Mouse (Mus musculus) myocyte (in vitro differentiated cells): ENCODE results near the gene Hnrnpf. TPM values are rescaled to one million over a fixed set of nuclear protein-coding genes. Genes with fewer than 3 reads are reported as not detected.
"Not testable (repeated sequence)": the region's sequence is repeated elsewhere in the genome, so short reads cannot be mapped to it uniquely, and the experiment has no call there.

ENCODE experiments used
- H3K27me3 ChIP-seq: one replicate; pipeline ENCODE4 v1.6.1; 2011; ENCODE audit not compliant: control insufficient read depth, insufficient read depth, insufficient read length
- H3K36me3 ChIP-seq: one replicate; pipeline ENCODE4 v1.6.1; 2011; ENCODE audit not compliant: control insufficient read depth, insufficient read depth
- H3K4me2 ChIP-seq: one replicate; pipeline ENCODE4 v1.6.1; 2011; ENCODE audit warnings: low read depth, control low read depth
- H3K4me3 ChIP-seq: one replicate; pipeline ENCODE4 v1.5.1; 2011; ENCODE audit warnings: mild to moderate bottlenecking, control low read depth, moderate library complexity
- H3K79me2 ChIP-seq: one replicate; pipeline ENCODE4 v1.6.1; 2011; ENCODE audit not compliant: control insufficient read depth, insufficient read depth
- H3ac ChIP-seq: one replicate; pipeline ENCODE4 v1.6.1; 2011; ENCODE audit not compliant: control insufficient read depth, insufficient read length
- CEBPB ChIP-seq: IDR thresholded peaks from 2 replicates; pipeline ENCODE4 v1.6.1; 2011; ENCODE audit warnings: mild to moderate bottlenecking, moderate library complexity; ENCODE audit not compliant: poor library complexity, insufficient read depth, severe bottlenecking
- E2F4 ChIP-seq: IDR thresholded peaks from one replicate; pipeline ENCODE4 v1.6.1; 2011; ENCODE audit warnings: mild to moderate bottlenecking, control low read depth, moderate library complexity; ENCODE audit not compliant: insufficient read depth
- MAX ChIP-seq: IDR thresholded peaks from one replicate; pipeline ENCODE4 v1.6.1; 2011; ENCODE audit warnings: low read depth, mild to moderate bottlenecking, control low read depth
- MYOD1 ChIP-seq, 3 experiments: IDR thresholded peaks; one replicate each; pipeline ENCODE4 v1.6.1; 2011; ENCODE audit warnings: control low read depth in 2 of 3, low read depth in 2 of 3, mild to moderate bottlenecking in 2 of 3, moderate library complexity in 1 of 3; ENCODE audit not compliant: insufficient read length in 2 of 3, control insufficient read depth in 1 of 3
- MYOG ChIP-seq, 3 experiments: IDR thresholded peaks; one replicate each; pipeline ENCODE4 v1.6.1; 2011; ENCODE audit warnings: control low read depth in 2 of 3, low read depth in 2 of 3, mild to moderate bottlenecking in 2 of 3; ENCODE audit not compliant: insufficient read length in 2 of 3, control insufficient read depth in 1 of 3, insufficient read depth in 1 of 3
- POLR2A ChIP-seq: IDR thresholded peaks from one replicate; pipeline ENCODE4 v1.6.1; 2011; ENCODE audit warnings: low read depth, mild to moderate bottlenecking, control low read depth, moderate library complexity; ENCODE audit not compliant: insufficient read length
- POLR2AphosphoS2 ChIP-seq: IDR thresholded peaks from one replicate; pipeline ENCODE4 v1.6.1; 2011; ENCODE audit warnings: low read depth, control low read depth; ENCODE audit not compliant: insufficient read length
- REST ChIP-seq: IDR thresholded peaks from one replicate; pipeline ENCODE4 v1.6.1; 2011; ENCODE audit warnings: mild to moderate bottlenecking, control low read depth, moderate library complexity; ENCODE audit not compliant: insufficient read depth, insufficient read length
- SRF ChIP-seq: IDR thresholded peaks from one replicate; pipeline ENCODE4 v1.6.1; 2011; ENCODE audit warnings: low read depth; ENCODE audit not compliant: control insufficient read depth, insufficient read length
- TCF12 ChIP-seq: IDR thresholded peaks from one replicate; pipeline ENCODE4 v1.6.1; 2011; ENCODE audit warnings: mild to moderate bottlenecking, control low read depth; ENCODE audit not compliant: poor library complexity, insufficient read depth, severe bottlenecking
- TCF3 ChIP-seq: IDR thresholded peaks from one replicate; pipeline ENCODE4 v1.6.1; 2011; ENCODE audit warnings: low read depth, control low read depth; ENCODE audit not compliant: insufficient read length
- USF1 ChIP-seq: IDR thresholded peaks from one replicate; pipeline ENCODE4 v1.6.1; 2011; ENCODE audit warnings: low read depth, mild to moderate bottlenecking, control low read depth, moderate library complexity
- polyA plus RNA-seq: library from polyadenylated mRNA; unstranded; fragments of >200 nt; fragmentation: generic; extraction: Trizol; gene quantifications from one replicate; pipeline ENCODE4 v1.2.1, GENCODE M21; 2012; ENCODE audit warnings: missing spikeins

Gene Hnrnpf
- polyA plus RNA-seq, 1 experiment = 186 TPM

DNA sequence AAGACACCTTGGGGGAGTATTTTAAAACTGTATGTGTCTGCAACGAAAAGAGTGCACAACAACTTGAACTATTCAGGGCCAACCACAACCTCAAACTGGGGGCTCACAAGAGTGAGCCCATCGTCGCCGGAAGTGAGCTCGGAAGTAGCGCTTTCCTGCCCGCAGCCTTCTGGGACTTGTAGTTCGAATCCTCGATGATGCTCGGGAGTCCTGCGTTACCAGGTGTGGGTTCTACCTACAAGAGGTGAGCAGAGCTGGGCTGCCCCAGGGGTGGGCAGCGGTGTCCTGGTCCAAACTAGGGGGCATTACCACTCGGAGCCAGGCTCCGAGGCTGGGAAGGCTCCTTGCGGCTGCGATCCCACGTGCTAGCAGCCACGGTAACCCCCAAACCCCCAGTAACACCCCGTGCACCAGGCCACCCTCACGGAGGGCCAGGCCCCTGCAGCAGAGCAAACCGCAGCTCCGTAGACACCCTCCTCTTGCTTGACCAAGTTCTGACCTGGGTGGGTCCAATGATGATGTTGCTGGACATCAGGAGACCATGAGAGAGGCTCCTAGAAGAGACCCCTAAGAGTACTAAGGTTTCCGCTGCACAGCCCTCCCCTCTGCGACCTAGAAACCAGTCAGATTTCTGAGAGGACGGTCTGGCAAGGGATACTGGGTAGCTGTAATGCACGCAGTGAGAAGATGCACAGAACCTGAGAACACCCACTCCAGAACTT is 37.1 kb upstream of the Hnrnpf start:
- Histone ChIP-seq H3K79me2 (no peaks in the 10 kb centered on the region), H3K27me3 (no peaks in the 10 kb centered on the region), H3K4me3 (peak overlapping the region; percentile 41), H3K4me2 (peak overlapping the region; percentile 88), H3ac (no peak overlapping the region), H3K36me3 (no peaks in the 10 kb centered on the region)
- no peak for TF ChIP-seq MYOD1 (IDR thresholded peaks at IDR 0.05; ENCODE audit: control insufficient read depth in 1 of 3, insufficient read length in 2 of 3, low read depth in 2 of 3)
- no peak for TF ChIP-seq MYOG (IDR thresholded peaks at IDR 0.05; ENCODE audit: control insufficient read depth in 1 of 3, insufficient read depth in 1 of 3, insufficient read length in 2 of 3, low read depth in 2 of 3)
- no peak for TF ChIP-seq MAX
- no peak for TF ChIP-seq E2F4
- TF ChIP-seq POLR2AphosphoS2 = no peak
- TF ChIP-seq CEBPB = no peak
- TF ChIP-seq TCF12 = no peak
- no peak for TF ChIP-seq TCF3
- TF ChIP-seq USF1 = no peak
- no peak for TF ChIP-seq REST
- no peak for TF ChIP-seq POLR2A
- no peak for TF ChIP-seq SRF

DNA sequence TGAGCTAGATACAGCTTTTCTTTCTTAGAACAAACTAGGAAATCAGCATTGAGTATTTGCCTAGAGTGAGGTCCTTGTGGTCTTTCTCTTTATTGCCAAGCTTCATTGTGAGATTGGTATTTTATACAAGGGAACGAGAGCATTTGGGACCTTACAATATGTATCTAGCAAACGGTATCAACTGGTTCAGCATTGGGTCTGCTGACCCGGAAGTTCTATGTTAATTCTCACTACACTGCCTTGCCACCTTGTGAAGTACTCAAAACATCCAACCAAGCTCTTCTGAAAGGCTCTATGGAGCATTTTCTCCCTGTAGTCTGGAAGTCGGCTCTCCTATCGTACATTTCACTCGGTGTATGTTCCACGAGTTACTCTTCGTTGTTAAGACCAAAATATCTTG is 36.4 kb upstream of the Hnrnpf start:
- TF ChIP-seq CEBPB (no peak), TCF12 (no peak), POLR2AphosphoS2 (no peak), MYOG (IDR thresholded peaks at IDR 0.05; ENCODE audit: control insufficient read depth in 1 of 3, insufficient read depth in 1 of 3, insufficient read length in 2 of 3, low read depth in 2 of 3) (no peak), REST (no peak), MAX (no peak)
- Histone ChIP-seq H3ac (no peak overlapping the region), H3K4me3 (peak overlapping the region; percentile 41), H3K79me2 (no peaks in the 10 kb centered on the region), H3K36me3 (no peaks in the 10 kb centered on the region), H3K4me2 (peak overlapping the region; percentile 88), H3K27me3 (no peaks in the 10 kb centered on the region)

DNA sequence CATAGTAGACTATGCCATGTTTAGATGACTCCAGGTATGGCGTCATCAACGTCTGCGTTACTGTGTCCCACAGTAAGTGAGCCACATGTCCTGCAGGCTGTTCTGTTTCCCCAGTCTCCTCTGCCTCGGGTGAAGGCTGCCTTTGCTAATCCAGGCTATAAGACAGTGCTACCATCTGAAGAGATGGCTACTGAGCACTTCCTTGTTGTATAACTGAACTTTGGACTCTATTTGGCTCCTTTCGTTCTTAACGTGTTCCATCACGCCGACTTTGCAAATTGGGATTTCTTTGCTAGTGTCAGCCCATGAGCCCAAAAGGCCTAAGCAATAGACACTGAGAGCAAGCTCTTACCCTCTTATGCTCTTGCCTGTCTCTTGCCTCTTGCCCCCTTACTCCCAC is 31.9 kb upstream of the Hnrnpf start:
- H3K36me3 ChIP-seq = no peaks in the 10 kb centered on the region
- no peak for TF ChIP-seq MYOD1 (IDR thresholded peaks at IDR 0.05; ENCODE audit: control insufficient read depth in 1 of 3, insufficient read length in 2 of 3, low read depth in 2 of 3)
- no peak for TF ChIP-seq E2F4
- no peak overlapping the region for H3K4me3 ChIP-seq
- H3K27me3 ChIP-seq = no peaks in the 10 kb centered on the region
- H3K79me2 ChIP-seq = no peaks in the 10 kb centered on the region
- H3K4me2 ChIP-seq = no peak overlapping the region
- no peak overlapping the region for H3ac ChIP-seq

DNA sequence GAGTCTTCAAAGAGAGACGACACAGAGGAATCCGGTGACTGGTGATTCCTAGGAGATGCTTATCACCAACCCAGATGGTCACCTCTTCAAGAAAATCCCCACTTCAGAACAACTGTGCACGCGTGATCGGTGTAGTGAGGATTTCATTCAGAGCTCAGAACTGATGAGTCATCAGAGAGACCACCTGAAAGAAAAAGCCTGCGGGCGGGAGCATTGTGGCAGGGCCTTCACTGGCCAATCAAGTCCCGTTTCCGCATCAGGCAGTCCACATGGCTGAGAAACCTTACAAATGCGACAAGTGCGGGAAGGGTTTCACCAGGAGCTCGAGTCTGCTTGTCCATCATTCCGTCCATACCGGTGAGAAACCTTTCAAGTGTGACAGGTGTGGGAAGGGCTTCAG is 29.1 kb upstream of the Hnrnpf start:
- no peaks in the 10 kb centered on the region for H3K36me3 ChIP-seq
- H3ac ChIP-seq = no peak overlapping the region
- no peak overlapping the region for H3K4me3 ChIP-seq
- H3K79me2 ChIP-seq = no peaks in the 10 kb centered on the region
- no peak overlapping the region for H3K4me2 ChIP-seq
- no peaks in the 10 kb centered on the region for H3K27me3 ChIP-seq
- no peak for TF ChIP-seq MAX
- TF ChIP-seq REST = no peak
- no peak for TF ChIP-seq E2F4
- TF ChIP-seq TCF12 = no peak

DNA sequence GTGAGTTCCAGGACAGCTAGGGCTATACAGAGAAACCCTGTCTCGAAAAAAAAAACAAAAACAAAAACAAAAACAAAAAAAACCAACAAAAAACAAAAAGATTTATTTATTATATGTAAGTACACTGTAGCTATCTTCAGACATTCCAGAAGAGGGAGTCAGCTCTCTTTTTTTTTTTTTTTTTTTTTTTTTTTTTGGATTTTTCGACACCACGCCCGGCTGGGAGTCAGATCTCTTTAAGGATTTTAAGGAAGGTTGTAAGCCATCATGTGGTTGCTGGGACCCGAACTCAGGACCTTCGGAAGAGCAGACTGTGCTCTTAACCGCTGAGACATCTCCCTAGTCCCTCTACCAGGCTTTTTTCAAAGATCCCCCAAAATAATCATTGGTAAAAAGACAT is 26.7 kb upstream of the Hnrnpf start:
- H3ac ChIP-seq, H3K27me3 ChIP-seq, H3K4me3 ChIP-seq, H3K4me2 ChIP-seq, H3K36me3 ChIP-seq, H3K79me2 ChIP-seq: not testable (repeated sequence)
